Mouse (Mus musculus): Measurements from ENCODE around the gene D130043K22Rik.

The D130043K22Rik gene

GRCm38 (mm10) chr13:24947158-24947557, 102.2 kb downstream of the D130043K22Rik start:
- no peak for DNase-seq (ENCODE audit: low spot score)

- DNase-seq (ENCODE audit: low spot score): no peak
Measured at GRCm38 (mm10) chr13:24948870-24949269, 103.9 kb downstream of the D130043K22Rik start.

Measured in MN1 (cell line).